Mouse (Mus musculus) myocyte (in vitro differentiated cells): ENCODE measurements around the gene Gm5105.

Experiments
- SRF ChIP-seq: IDR thresholded peaks from one replicate; pipeline ENCODE4 v1.6.1; 2011; ENCODE audit warnings: low read depth; ENCODE audit not compliant: control insufficient read depth, insufficient read length
- TCF12 ChIP-seq: IDR thresholded peaks from one replicate; pipeline ENCODE4 v1.6.1; 2011; ENCODE audit warnings: mild to moderate bottlenecking, control low read depth; ENCODE audit not compliant: poor library complexity, insufficient read depth, severe bottlenecking

GRCm38 (mm10) chr3:138060429-138060828 is 6.8 kb downstream of the Gm5105 start:
- no peak for TF ChIP-seq SRF
- TF ChIP-seq TCF12 = no peak
